Mouse (Mus musculus) G1E (cell line): Measurements from ENCODE around the gene Cdk4. TPM values are rescaled to one million over a fixed set of nuclear protein-coding genes. Genes with fewer than 3 reads are reported as not detected.

Experiments used
- ATAC-seq: 2 replicates; pipeline ENCODE4 v1.8.0; 2016; ENCODE audit warnings: mild to moderate bottlenecking; ENCODE audit not compliant: insufficient number of reproducible peaks, poor library complexity, low FRiP score, severe bottlenecking; ENCODE audit errors: extremely low read depth
- DNase-seq: peaks from one replicate; pipeline ENCODE4 v3.0.0; 2012; ENCODE audit warnings: low spot score
- H3K27me3 ChIP-seq: 2 replicates; pipeline ENCODE4 v1.6.1; 2012; ENCODE audit warnings: mild to moderate bottlenecking, low read length, inconsistent platforms; ENCODE audit not compliant: insufficient read depth
- H3K36me3 ChIP-seq: replicated peaks from 2 replicates; pipeline ENCODE3; 2012; ENCODE audit warnings: mild to moderate bottlenecking, inconsistent platforms
- H3K4me1 ChIP-seq: 2 replicates; pipeline ENCODE4 v1.6.1; 2012; ENCODE audit warnings: low read depth, low read length, inconsistent platforms, mixed read lengths; ENCODE audit not compliant: insufficient read depth
- H3K4me3 ChIP-seq: 2 replicates; pipeline ENCODE4 v1.5.1; 2012; ENCODE audit warnings: low read depth, mild to moderate bottlenecking, inconsistent platforms, low read length, moderate library complexity, mixed read lengths
- H3K9me3 ChIP-seq: replicated peaks from 2 replicates; pipeline ENCODE4 v1.6.1; 2012; ENCODE audit warnings: inconsistent platforms
- CTCF ChIP-seq: IDR thresholded peaks from 2 replicates; pipeline ENCODE4 v1.5.1; 2012; ENCODE audit warnings: low read depth, low read length, inconsistent platforms, mixed read lengths
- GATA1 ChIP-seq: IDR thresholded peaks from 2 replicates; pipeline ENCODE4 v1.6.1; 2012; ENCODE audit warnings: borderline replicate concordance, low read length, inconsistent platforms, mixed read lengths
- GATA2 ChIP-seq: IDR thresholded peaks from 2 replicates; pipeline ENCODE4 v1.6.1; 2012; ENCODE audit warnings: low read depth, low read length, inconsistent platforms, borderline replicate concordance
- POLR2AphosphoS5 ChIP-seq: IDR thresholded peaks from 2 replicates; pipeline ENCODE4 v1.6.1; 2012; ENCODE audit warnings: low read depth, low read length, inconsistent platforms; ENCODE audit not compliant: insufficient replicate concordance
- TAL1 ChIP-seq: conservative IDR thresholded peaks from 2 replicates; pipeline ENCODE4 v1.6.1; 2012; ENCODE audit warnings: low read depth, low read length, inconsistent platforms, mixed read lengths
- polyA plus RNA-seq: library from polyadenylated mRNA; stranded (reverse); fragments of >175 nt; gene quantifications from 2 replicates; pipeline ENCODE4 v1.2.3, GENCODE M21; 2012
- total RNA-seq, 2 experiments: library from RNA; stranded (forward) in 1 of 2; stranded (reverse) in 1 of 2; fragments of 200-1000 nt in 1 of 2; fragments of >200 nt in 1 of 2; fragmentation: Nextera tagmentation in 1 of 2; gene quantifications; 2 replicates each; pipeline ENCODE4 v1.2.3; 2014 to 2017

Gene Cdk4
- total and polyA plus RNA-seq, 3 experiments: 532 to 1,826 (median 648) TPM

- no peak for ATAC-seq
- H3K4me1 ChIP-seq: peaks cover 34% of the 10 kb centered on the region
- H3K9me3 ChIP-seq: no peaks in the 10 kb centered on the region
- no peak overlapping the region; the same call in 1 of the 2 replicates for H3K4me3 ChIP-seq
- no peak for TF ChIP-seq TAL1
- TF ChIP-seq CTCF: no peak
- TF ChIP-seq POLR2AphosphoS5: no peak
- no peak for TF ChIP-seq GATA2
- TF ChIP-seq GATA1: no peak
- no peak for DNase-seq
- peaks cover 93% of the 10 kb centered on the region for H3K36me3 ChIP-seq
- H3K27me3 ChIP-seq: no peaks in the 10 kb centered on the region
These were observed 37.8 kb downstream of the Cdk4 start for GRCm38 (mm10) chr10:127101151-127101550.

- Histone ChIP-seq H3K4me1 (peaks cover 30% of the 10 kb centered on the region), H3K27me3 (no peaks in the 10 kb centered on the region), H3K4me3 (no peak overlapping the region), H3K36me3 (peaks cover 90% of the 10 kb centered on the region), H3K9me3 (no peaks in the 10 kb centered on the region)
- TF ChIP-seq POLR2AphosphoS5 (no peak), TAL1 (no peak), GATA2 (no peak), CTCF (no peak), GATA1 (no peak)
- no peak for DNase-seq
- no peak for ATAC-seq
These were observed 40.3 kb downstream of the Cdk4 start for GRCm38 (mm10) chr10:127103631-127104030.

GRCm38 (mm10) chr10:127107563-127108261 lies 44.4 kb downstream of the Cdk4 start:
- TF ChIP-seq GATA1: no peak
- no peak for TF ChIP-seq GATA2
- no peak for TF ChIP-seq POLR2AphosphoS5
- no peak for TF ChIP-seq TAL1
- no peak for TF ChIP-seq CTCF
- H3K9me3 ChIP-seq: no peaks in the 10 kb centered on the region
- peaks cover 86% of the 10 kb centered on the region for H3K36me3 ChIP-seq
- no peaks in the 10 kb centered on the region for H3K27me3 ChIP-seq
- peaks cover 6% of the 10 kb centered on the region for H3K4me1 ChIP-seq
- ATAC-seq: no peak
- DNase-seq: no peak
- H3K4me3 ChIP-seq: no peak overlapping the region

DNA sequence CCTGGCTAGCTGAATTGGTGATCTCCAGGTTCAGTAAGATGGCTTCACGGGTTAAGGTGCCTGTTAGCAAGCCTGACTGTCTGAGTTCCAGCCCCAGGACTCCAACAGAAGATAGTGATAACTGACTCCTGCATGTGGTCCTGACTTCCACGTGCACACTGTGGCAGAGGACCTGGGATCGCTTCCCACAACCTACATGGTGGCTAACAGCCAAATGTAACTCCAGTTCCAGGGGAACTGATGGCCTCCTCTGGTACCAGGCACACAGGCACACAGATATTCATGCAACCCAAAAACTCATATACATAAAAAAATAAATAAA lies 44.9 kb downstream of the Cdk4 start:
- peaks cover 87% of the 10 kb centered on the region for H3K36me3 ChIP-seq
- no peak overlapping the region for H3K4me3 ChIP-seq
- TF ChIP-seq GATA1 (no peak), GATA2 (no peak), TAL1 (no peak), CTCF (no peak), POLR2AphosphoS5 (no peak)
- H3K27me3 ChIP-seq: no peaks in the 10 kb centered on the region
- no peaks in the 10 kb centered on the region for H3K9me3 ChIP-seq
- ATAC-seq: no peak
- DNase-seq: no peak
- peaks cover 10% of the 10 kb centered on the region for H3K4me1 ChIP-seq

DNA sequence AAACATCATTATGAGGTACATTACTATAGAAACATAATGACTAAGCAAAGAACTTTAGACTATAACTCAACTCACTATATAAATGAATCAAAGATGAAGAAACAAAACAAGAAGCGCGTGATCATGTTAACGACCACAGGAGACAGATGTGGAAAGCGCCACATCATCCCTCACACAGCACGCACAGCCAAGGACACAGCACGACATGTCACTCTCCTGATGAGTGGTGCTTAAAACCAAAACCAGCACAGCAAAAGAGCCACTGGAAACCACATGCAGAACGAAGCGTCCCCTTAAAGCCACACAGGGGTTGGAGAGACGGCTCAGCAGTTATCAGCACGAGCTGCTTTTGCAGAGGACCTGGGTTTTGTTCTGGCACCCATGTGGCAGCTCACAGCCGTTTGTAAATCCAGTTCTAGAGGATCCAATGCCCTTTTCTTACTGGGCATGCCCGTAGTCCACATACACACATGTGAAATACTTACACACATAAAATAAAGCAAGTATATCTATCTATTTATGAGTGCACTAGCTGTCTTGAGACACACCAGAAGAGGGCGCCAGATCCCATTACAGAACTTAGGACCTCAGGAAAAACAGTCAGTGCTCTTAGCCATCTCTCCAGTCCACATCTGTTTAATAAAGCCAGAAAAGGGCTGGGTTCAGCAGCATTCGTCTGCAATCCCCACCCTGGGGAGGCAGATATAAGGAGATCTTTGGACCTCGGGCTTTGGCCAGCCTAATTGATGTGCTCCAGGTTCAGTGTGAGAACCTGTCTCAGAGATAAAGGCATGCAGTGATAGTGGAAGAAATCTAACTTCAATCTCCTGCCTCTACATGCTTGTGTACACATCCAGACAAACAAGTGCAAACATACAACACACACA lies 47.9 kb downstream of the Cdk4 start:
- no peaks in the 10 kb centered on the region for H3K9me3 ChIP-seq
- H3K4me3 ChIP-seq: no peak overlapping the region
- H3K4me1 ChIP-seq: peaks cover 17% of the 10 kb centered on the region
- no peak for ATAC-seq
- no peaks in the 10 kb centered on the region for H3K27me3 ChIP-seq
- DNase-seq: no peak
- no peak for TF ChIP-seq TAL1
- TF ChIP-seq CTCF: no peak
- TF ChIP-seq GATA1: no peak
- TF ChIP-seq GATA2: no peak
- no peak for TF ChIP-seq POLR2AphosphoS5
- H3K36me3 ChIP-seq: peaks cover 88% of the 10 kb centered on the region

GRCm38 (mm10) chr10:127114408-127114807 lies 51.1 kb downstream of the Cdk4 start:
- H3K27me3 ChIP-seq: no peaks in the 10 kb centered on the region
- H3K4me1 ChIP-seq: peaks cover 26% of the 10 kb centered on the region
- TF ChIP-seq POLR2AphosphoS5 (no peak), TAL1 (no peak), GATA1 (no peak), GATA2 (no peak), CTCF (no peak)
- ATAC-seq: no peak
- no peak for DNase-seq
- peaks cover 92% of the 10 kb centered on the region for H3K36me3 ChIP-seq
- H3K4me3 ChIP-seq: no peak overlapping the region
- H3K9me3 ChIP-seq: no peaks in the 10 kb centered on the region
